Mouse (Mus musculus): ENCODE data around the gene Clic3. TPM values are rescaled to one million over a fixed set of nuclear protein-coding genes. Genes with fewer than 3 reads are reported as not detected.
A peak's percentile ranks its signal among the peaks of the same experiment; 100 is the strongest.

The Clic3 gene
- total RNA-seq, 1 experiment, result 1.5 TPM

GRCm38 (mm10) chr2:25500576-25501405 lies 44.2 kb downstream of the Clic3 start, which contains the start of gene Fbxw5:
Fbxw5 (plus strand) TSS chr2:25500750.
- H3K4me3 ChIP-seq (ENCODE audit: insufficient read depth in 1 of 2, low read depth in 1 of 2, low read length in 2 of 2, poor library complexity in 1 of 2, severe bottlenecking in 1 of 2), result peak within 1 kb of the TSS; percentile 82 to 95
- DNase-seq (ENCODE audit: low read depth, low spot score), result peak; percentile 87
- in situ Hi-C loops (cut with MboI; ENCODE audit: low sequenced_read_pairs in 2 of 2, unreplicated experiment in 2 of 2), result no loop called here
- peak; percentile 65; the same call in 1 of the 2 replicates for TF ChIP-seq HCFC1 (IDR thresholded peaks at IDR 0.05; ENCODE audit: borderline replicate concordance, insufficient read depth, low read length)
- TF ChIP-seq ZNF384 (IDR thresholded peaks at IDR 0.05; ENCODE audit: low read depth, low read length), result no peak
- H3K9me3 ChIP-seq (ENCODE audit: control insufficient read depth, insufficient read depth, low read depth, low read length), result no peaks in the 10 kb centered on the region
- peak within 1 kb of the TSS; percentile 92 for H3K9ac ChIP-seq (ENCODE audit: insufficient read depth, low read depth, low read length, poor library complexity, severe bottlenecking)
- peaks cover 0 to 15% of the 10 kb centered on the region in 2 experiments; a peak in 1 of 4 replicates for H3K4me1 ChIP-seq (ENCODE audit: control insufficient read depth in 2 of 2, insufficient read depth in 2 of 2, low read length in 2 of 2, poor library complexity in 1 of 2)
- peaks cover 11% of the 10 kb centered on the region; the same call in 1 of the 2 replicates for H3K36me3 ChIP-seq (ENCODE audit: control insufficient read depth, insufficient read depth, low read length, poor library complexity, severe bottlenecking)
- no peak within 1 kb of the TSS for H3K27ac ChIP-seq (ENCODE audit: insufficient read depth, low read depth, low read length, poor library complexity, severe bottlenecking)

DNA sequence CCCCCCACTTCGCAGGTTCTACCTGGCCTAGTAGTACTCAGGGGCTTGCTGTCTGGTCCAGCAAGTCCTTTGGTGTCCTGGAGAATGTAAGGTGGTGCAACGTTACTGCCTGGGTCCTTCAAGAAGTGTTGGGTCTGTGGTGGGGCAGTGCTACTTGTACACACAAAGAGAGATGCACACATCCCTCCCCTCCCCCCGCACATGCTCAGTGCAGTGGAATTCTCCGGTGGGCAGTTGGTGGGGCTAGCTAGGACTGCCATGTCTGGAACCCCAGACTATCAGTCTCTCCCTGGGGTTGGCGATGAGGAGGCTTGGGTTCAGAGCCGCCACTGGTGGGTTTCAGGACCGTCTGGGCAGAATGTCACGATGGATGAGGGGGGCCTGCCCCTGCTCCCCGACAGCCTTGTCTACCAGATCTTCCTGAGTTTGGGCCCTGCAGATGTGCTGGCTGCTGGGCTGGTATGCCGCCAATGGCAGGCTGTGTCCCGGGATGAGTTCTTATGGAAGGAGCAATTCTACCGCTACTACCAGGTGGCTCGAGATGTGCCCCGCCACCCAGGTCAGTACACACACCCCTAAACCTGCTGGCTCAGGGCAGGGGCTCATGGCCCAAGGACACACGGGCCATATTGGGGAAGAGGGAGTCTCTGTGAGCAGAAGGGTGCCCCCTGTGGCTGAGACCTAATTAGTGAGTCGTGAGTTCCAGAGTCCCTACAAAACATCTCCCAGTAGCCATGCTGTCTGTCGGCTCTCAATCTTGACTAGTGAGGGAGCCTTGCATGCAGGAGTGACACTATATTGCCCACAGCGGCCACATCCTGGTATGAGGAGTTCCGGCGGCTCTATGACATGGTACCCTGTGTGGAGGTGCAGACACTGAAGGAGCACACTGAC lies 45.2 kb downstream of the Clic3 start, which contains the start of gene C8g:
Gene C8g, minus strand, starts transcription at position 127 of the 894 bp plus-strand sequence.
- Histone ChIP-seq H3K9ac (ENCODE audit: insufficient read depth, low read depth, low read length, poor library complexity, severe bottlenecking) (peak within 1 kb of the TSS; percentile 92), H3K4me1 (ENCODE audit: control insufficient read depth in 2 of 2, insufficient read depth in 2 of 2, low read length in 2 of 2, poor library complexity in 1 of 2) (peaks cover 0 to 15% of the 10 kb centered on the region in 2 experiments; a peak in 1 of 4 replicates), H3K27ac (ENCODE audit: insufficient read depth, low read depth, low read length, poor library complexity, severe bottlenecking) (no peak within 1 kb of the TSS), H3K4me3 (ENCODE audit: insufficient read depth in 1 of 2, low read depth in 1 of 2, low read length in 2 of 2, poor library complexity in 1 of 2, severe bottlenecking in 1 of 2) (peak within 1 kb of the TSS; percentile 82 to 95), H3K36me3 (ENCODE audit: control insufficient read depth, insufficient read depth, low read length, poor library complexity, severe bottlenecking) (peaks cover 11% of the 10 kb centered on the region; the same call in 1 of the 2 replicates), H3K9me3 (ENCODE audit: control insufficient read depth, insufficient read depth, low read depth, low read length) (no peaks in the 10 kb centered on the region)
- in situ Hi-C loops (cut with MboI; ENCODE audit: low sequenced_read_pairs in 2 of 2, unreplicated experiment in 2 of 2), result no loop called here
- no peak for TF ChIP-seq HCFC1 (IDR thresholded peaks at IDR 0.05; ENCODE audit: borderline replicate concordance, insufficient read depth, low read length)
- no peak for TF ChIP-seq CHD2 (IDR thresholded peaks at IDR 0.05; ENCODE audit: low read depth, low read length)
- TF ChIP-seq MAFK (IDR thresholded peaks at IDR 0.05; ENCODE audit: insufficient read depth, low read depth, low read length), result no peak
- TF ChIP-seq ZC3H11A (IDR thresholded peaks at IDR 0.05; ENCODE audit: borderline replicate concordance, low read depth, low read length), result no peak
- no peak for TF ChIP-seq ZNF384 (IDR thresholded peaks at IDR 0.05; ENCODE audit: low read depth, low read length)
- no peak for DNase-seq (ENCODE audit: low read depth, low spot score)

GRCm38 (mm10) chr2:25502726-25503125 lies 46.1 kb downstream of the Clic3 start:
- TF ChIP-seq CHD2 (IDR thresholded peaks at IDR 0.05; ENCODE audit: low read depth, low read length), result no peak
- TF ChIP-seq HCFC1 (IDR thresholded peaks at IDR 0.05; ENCODE audit: borderline replicate concordance, insufficient read depth, low read length), result no peak
- no peak for TF ChIP-seq ZNF384 (IDR thresholded peaks at IDR 0.05; ENCODE audit: low read depth, low read length)
- no peak overlapping the region for H3K4me3 ChIP-seq (ENCODE audit: insufficient read depth in 1 of 2, low read depth in 1 of 2, low read length in 2 of 2, poor library complexity in 1 of 2, severe bottlenecking in 1 of 2)

DNA sequence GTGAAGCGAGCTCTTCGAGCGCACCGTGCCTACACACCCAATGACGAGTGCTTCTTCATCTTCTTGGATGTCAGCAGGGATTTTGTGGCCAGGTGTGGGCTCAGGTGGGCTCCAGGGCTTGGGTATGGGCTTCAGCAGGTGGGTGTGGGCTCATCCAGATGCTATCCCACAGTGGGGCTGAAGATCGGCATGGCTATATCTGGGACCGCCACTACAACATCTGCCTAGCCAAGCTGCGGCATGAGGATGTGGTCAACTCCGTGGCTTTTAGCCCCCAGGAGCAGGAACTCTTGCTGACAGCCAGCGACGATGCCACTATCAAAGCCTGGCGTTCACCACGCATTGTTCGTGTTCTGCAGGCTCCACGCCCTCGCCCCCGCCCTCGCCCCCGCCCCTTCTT lies 47.9 kb downstream of the Clic3 start:
- Histone ChIP-seq H3K27ac (ENCODE audit: insufficient read depth, low read depth, low read length, poor library complexity, severe bottlenecking) (no peak overlapping the region), H3K9me3 (ENCODE audit: control insufficient read depth, insufficient read depth, low read depth, low read length) (no peaks in the 10 kb centered on the region), H3K4me1 (ENCODE audit: control insufficient read depth in 2 of 2, insufficient read depth in 2 of 2, low read length in 2 of 2, poor library complexity in 1 of 2) (peaks cover 0 to 9% of the 10 kb centered on the region in 2 experiments; a peak in 1 of 4 replicates), H3K4me3 (ENCODE audit: insufficient read depth in 1 of 2, low read depth in 1 of 2, low read length in 2 of 2, poor library complexity in 1 of 2, severe bottlenecking in 1 of 2) (no peak overlapping the region), H3K9ac (ENCODE audit: insufficient read depth, low read depth, low read length, poor library complexity, severe bottlenecking) (no peak overlapping the region), H3K36me3 (ENCODE audit: control insufficient read depth, insufficient read depth, low read length, poor library complexity, severe bottlenecking) (peaks cover 11% of the 10 kb centered on the region; the same call in 1 of the 2 replicates)
- no peak for DNase-seq (ENCODE audit: low read depth, low spot score)
- in situ Hi-C loops (cut with MboI; ENCODE audit: low sequenced_read_pairs in 2 of 2, unreplicated experiment in 2 of 2), result no loop called here
- TF ChIP-seq CHD2 (IDR thresholded peaks at IDR 0.05; ENCODE audit: low read depth, low read length) (no peak), MAFK (IDR thresholded peaks at IDR 0.05; ENCODE audit: insufficient read depth, low read depth, low read length) (no peak), ZNF384 (IDR thresholded peaks at IDR 0.05; ENCODE audit: low read depth, low read length) (no peak), HCFC1 (IDR thresholded peaks at IDR 0.05; ENCODE audit: borderline replicate concordance, insufficient read depth, low read length) (no peak), ZC3H11A (IDR thresholded peaks at IDR 0.05; ENCODE audit: borderline replicate concordance, low read depth, low read length) (no peak)

More at GRCm38 (mm10) chr2:25502726-25503125, 46.1 kb downstream of the Clic3 start:
- in situ Hi-C loops (cut with MboI; ENCODE audit: low sequenced_read_pairs in 2 of 2, unreplicated experiment in 2 of 2), result no loop called here
- Histone ChIP-seq H3K9ac (ENCODE audit: insufficient read depth, low read depth, low read length, poor library complexity, severe bottlenecking) (no peak overlapping the region), H3K9me3 (ENCODE audit: control insufficient read depth, insufficient read depth, low read depth, low read length) (no peaks in the 10 kb centered on the region), H3K27ac (ENCODE audit: insufficient read depth, low read depth, low read length, poor library complexity, severe bottlenecking) (no peak overlapping the region), H3K4me1 (ENCODE audit: control insufficient read depth in 2 of 2, insufficient read depth in 2 of 2, low read length in 2 of 2, poor library complexity in 1 of 2) (peaks cover 0 to 12% of the 10 kb centered on the region in 2 experiments; a peak in 1 of 4 replicates), H3K36me3 (ENCODE audit: control insufficient read depth, insufficient read depth, low read length, poor library complexity, severe bottlenecking) (peaks cover 11% of the 10 kb centered on the region; the same call in 1 of the 2 replicates)
- DNase-seq (ENCODE audit: low read depth, low spot score), result no peak

Data from ES-E14 (cell line).